Mouse (Mus musculus) midbrain, embryonic 15.5 days (tissue): Measurements from ENCODE around the gene 1700067K01Rik. TPM values are rescaled to one million over a fixed set of nuclear protein-coding genes. Genes with fewer than 3 reads are reported as not detected.

ENCODE experiments used
- ATAC-seq: fragments of 200-750 bp; cut with Nextera tagmentation; replicated peaks from 2 replicates; pipeline ENCODE4 v1.8.0; 2017; ENCODE audit warnings: moderate TSS enrichment
- H3K27ac ChIP-seq: fragments of 300-500 bp; sonication (generic); 2 replicates; pipeline ENCODE4 v1.5.1; 2015; ENCODE audit warnings: mild to moderate bottlenecking, inconsistent platforms
- H3K27me3 ChIP-seq: fragments of 300-500 bp; sonication (generic); replicated peaks from 2 replicates; pipeline ENCODE4 v1.6.1; 2015; ENCODE audit warnings: inconsistent platforms
- H3K36me3 ChIP-seq: fragments of 300-500 bp; sonication (generic); replicated peaks from 2 replicates; pipeline ENCODE4 v1.6.1; 2015; ENCODE audit warnings: inconsistent platforms
- H3K4me1 ChIP-seq: fragments of 300-500 bp; sonication (generic); 2 replicates; pipeline ENCODE4 v1.6.1; 2015; ENCODE audit warnings: inconsistent platforms
- H3K4me2 ChIP-seq: fragments of 300-500 bp; sonication (generic); 2 replicates; pipeline ENCODE4 v1.6.1; 2015; ENCODE audit warnings: inconsistent platforms, mild to moderate bottlenecking, moderate library complexity
- H3K4me3 ChIP-seq: fragments of 300-500 bp; sonication (generic); 2 replicates; pipeline ENCODE4 v1.5.1; 2015; ENCODE audit warnings: mild to moderate bottlenecking, inconsistent platforms
- H3K9ac ChIP-seq: fragments of 300-500 bp; sonication (generic); 2 replicates; pipeline ENCODE4 v1.6.1; 2015; ENCODE audit warnings: mild to moderate bottlenecking, inconsistent platforms
- H3K9me3 ChIP-seq: fragments of 300-500 bp; sonication (generic); 2 replicates; pipeline ENCODE4 v1.6.1; 2016; ENCODE audit warnings: inconsistent platforms
- WGBS: fragments of 180-500 bp; shearing (Covaris S2); methylation state at CpG from one replicate; pipeline ENCODE4 v1.1.7; 2015; ENCODE audit warnings: mixed read lengths; 5-methylcytosine and 5-hydroxymethylcytosine counted together
- polyA plus RNA-seq: library from polyadenylated mRNA; unstranded; fragments of >200 nt; fragmentation: Nextera tagmentation; extraction: Ambion mirVana; gene quantifications from 2 replicates; pipeline ENCODE4 v1.2.1, GENCODE M21; 2015

The 1700067K01Rik gene
- polyA plus RNA-seq, 1 experiment from 2014 or later, result 0.66 TPM

- peaks cover 59% of the 10 kb centered on the region for H3K36me3 ChIP-seq
- ATAC-seq, result no peak
- no peak overlapping the region for H3K27ac ChIP-seq
- no peaks in the 10 kb centered on the region for H3K9me3 ChIP-seq
- H3K27me3 ChIP-seq, result no peaks in the 10 kb centered on the region
- H3K9ac ChIP-seq, result no peak overlapping the region
- 92% methylated on average over 14 of the region's 14 CpGs for WGBS
- H3K4me2 ChIP-seq, result no peak overlapping the region
- no peaks in the 10 kb centered on the region for H3K4me1 ChIP-seq
- H3K4me3 ChIP-seq, result no peak overlapping the region
Observed at GRCm38 (mm10) chr8:83990170-83990569, 11.1 kb upstream of the 1700067K01Rik start.

DNA sequence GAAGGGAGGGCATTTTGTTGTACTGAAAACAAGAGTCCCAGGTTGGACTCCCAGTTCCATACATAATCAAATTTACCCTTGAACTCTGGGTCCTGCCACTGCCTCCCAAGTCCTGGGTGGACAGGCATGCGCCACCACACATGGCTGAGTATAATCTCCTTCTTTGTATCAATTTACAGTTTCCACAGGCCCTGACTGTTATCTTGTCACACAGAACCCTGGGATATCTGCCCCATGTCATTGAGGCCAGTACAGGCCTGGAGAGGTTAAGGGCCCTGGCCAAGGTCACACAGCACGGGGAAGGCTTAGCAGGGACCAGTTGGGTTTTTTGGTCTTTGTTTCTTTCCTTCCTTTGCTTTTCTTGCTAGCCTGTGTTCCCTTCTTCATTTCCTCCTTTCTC lies 8.8 kb upstream of the 1700067K01Rik start:
- Histone ChIP-seq H3K36me3 (peaks cover 40% of the 10 kb centered on the region), H3K9ac (no peak overlapping the region), H3K27me3 (no peaks in the 10 kb centered on the region), H3K4me3 (no peak overlapping the region), H3K27ac (no peak overlapping the region), H3K9me3 (no peaks in the 10 kb centered on the region), H3K4me1 (peaks cover 5% of the 10 kb centered on the region), H3K4me2 (no peak overlapping the region)
- ATAC-seq, result no peak
- WGBS, result 84% methylated on average over 2 of the region's 2 CpGs

- Histone ChIP-seq H3K27me3 (no peaks in the 10 kb centered on the region), H3K9me3 (no peaks in the 10 kb centered on the region), H3K9ac (no peak overlapping the region), H3K4me3 (no peak overlapping the region), H3K4me1 (peaks cover 12% of the 10 kb centered on the region), H3K27ac (no peak overlapping the region), H3K4me2 (no peak overlapping the region), H3K36me3 (peaks cover 31% of the 10 kb centered on the region)
- ATAC-seq, result no peak
- WGBS, result 83% methylated on average over 3 of the region's 3 CpGs
Observed at GRCm38 (mm10) chr8:83994030-83994429, 7.3 kb upstream of the 1700067K01Rik start.

GRCm38 (mm10) chr8:83995973-83996372 lies 5.3 kb upstream of the 1700067K01Rik start:
- no peak for ATAC-seq
- peaks cover 14% of the 10 kb centered on the region for H3K36me3 ChIP-seq
- H3K9me3 ChIP-seq, result no peaks in the 10 kb centered on the region
- 11% methylated on average over 12 of the region's 12 CpGs for WGBS
- H3K4me2 ChIP-seq, result peak overlapping the region; percentile 90
- peaks cover 22% of the 10 kb centered on the region for H3K4me1 ChIP-seq
- no peak overlapping the region for H3K9ac ChIP-seq
- no peak overlapping the region for H3K4me3 ChIP-seq
- no peak overlapping the region for H3K27ac ChIP-seq
- H3K27me3 ChIP-seq, result peaks cover 7% of the 10 kb centered on the region

GRCm38 (mm10) chr8:83996567-83997505 lies 4.5 kb upstream of the 1700067K01Rik start:
- Histone ChIP-seq H3K9me3 (no peaks in the 10 kb centered on the region), H3K27ac (peak overlapping the region; percentile 89), H3K9ac (peak overlapping the region; percentile 56), H3K4me3 (peak overlapping the region; percentile 59), H3K36me3 (peaks cover 6% of the 10 kb centered on the region; the same call in 1 of the 2 replicates), H3K4me2 (peak overlapping the region; percentile 90), H3K4me1 (peaks cover 29% of the 10 kb centered on the region), H3K27me3 (peaks cover 13% of the 10 kb centered on the region)
- peak; percentile 63 for ATAC-seq
- WGBS, result under 1% methylated on average over 48 of the region's 103 CpGs

- Histone ChIP-seq H3K9ac (peak within 1 kb of the TSS; percentile 56), H3K4me3 (peak within 1 kb of the TSS; percentile 80), H3K36me3 (peaks cover 6% of the 10 kb centered on the region; the same call in 1 of the 2 replicates), H3K4me2 (peak within 1 kb of the TSS; percentile 90), H3K4me1 (peaks cover 29% of the 10 kb centered on the region), H3K27me3 (peaks cover 13% of the 10 kb centered on the region), H3K27ac (peak within 1 kb of the TSS; percentile 89), H3K9me3 (no peaks in the 10 kb centered on the region)
- peak; percentile 21; the same call in 1 of the 2 replicates for ATAC-seq
- under 1% methylated on average over 57 of the region's 112 CpGs for WGBS
Observed at GRCm38 (mm10) chr8:83997511-83998141, 3.7 kb upstream of the 1700067K01Rik start, which contains the start of gene Samd1. Samd1 (plus strand) TSS chr8:83997672.

GRCm38 (mm10) chr8:83998231-83999056 lies 2.9 kb upstream of the 1700067K01Rik start:
- H3K27ac ChIP-seq, result peak overlapping the region; percentile 84
- H3K4me3 ChIP-seq, result peak overlapping the region; percentile 80
- peaks cover 35% of the 10 kb centered on the region for H3K4me1 ChIP-seq
- no peaks in the 10 kb centered on the region for H3K9me3 ChIP-seq
- WGBS, result under 1% methylated on average over 83 of the region's 92 CpGs
- peak overlapping the region; percentile 72 for H3K4me2 ChIP-seq
- peaks cover 6% of the 10 kb centered on the region; the same call in 1 of the 2 replicates for H3K36me3 ChIP-seq
- H3K27me3 ChIP-seq, result peaks cover 18% of the 10 kb centered on the region
- 0 out of 2 replicates have a peak, but pooled peaks have one; percentile 12 for ATAC-seq
- peak overlapping the region; percentile 48 for H3K9ac ChIP-seq

DNA sequence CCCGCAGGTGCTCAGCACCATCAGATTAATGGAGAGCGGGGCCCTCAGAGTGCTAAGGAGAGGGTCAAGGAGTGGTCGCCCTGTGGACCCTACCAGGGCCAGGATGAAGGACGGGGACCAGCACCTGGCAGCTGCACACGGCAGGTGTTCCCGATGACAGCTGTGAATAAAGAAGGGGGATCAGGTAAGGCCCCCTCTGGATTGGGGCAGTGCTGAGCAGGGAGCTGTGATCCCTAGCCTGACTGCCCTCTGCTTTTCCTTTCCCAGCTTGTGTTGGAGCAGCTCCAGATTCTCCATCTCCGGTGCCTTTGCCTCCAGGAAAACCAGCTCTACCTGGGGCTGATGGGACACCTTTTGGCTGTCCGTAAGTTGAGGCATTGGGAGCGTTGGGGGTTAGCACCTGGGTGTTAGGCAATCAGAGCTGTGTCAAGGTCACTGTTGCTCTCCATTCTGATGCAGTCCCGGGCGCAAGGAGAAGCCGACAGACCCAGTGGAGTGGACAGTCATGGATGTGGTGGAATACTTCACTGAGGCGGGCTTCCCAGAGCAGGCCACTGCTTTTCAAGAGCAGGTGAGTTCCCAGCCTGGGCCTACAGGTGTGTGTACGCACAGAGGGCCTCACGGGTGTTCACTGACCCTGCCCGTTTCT lies 2.1 kb upstream of the 1700067K01Rik start:
- H3K9me3 ChIP-seq, result no peaks in the 10 kb centered on the region
- peaks cover 18% of the 10 kb centered on the region for H3K27me3 ChIP-seq
- H3K9ac ChIP-seq, result no peak overlapping the region
- peaks cover 6% of the 10 kb centered on the region; the same call in 1 of the 2 replicates for H3K36me3 ChIP-seq
- 74% methylated on average over 16 of the region's 16 CpGs for WGBS
- H3K4me3 ChIP-seq, result peak overlapping the region; percentile 80
- H3K27ac ChIP-seq, result no peak overlapping the region
- H3K4me2 ChIP-seq, result peak overlapping the region; percentile 72
- peaks cover 40% of the 10 kb centered on the region for H3K4me1 ChIP-seq
- no peak for ATAC-seq

DNA sequence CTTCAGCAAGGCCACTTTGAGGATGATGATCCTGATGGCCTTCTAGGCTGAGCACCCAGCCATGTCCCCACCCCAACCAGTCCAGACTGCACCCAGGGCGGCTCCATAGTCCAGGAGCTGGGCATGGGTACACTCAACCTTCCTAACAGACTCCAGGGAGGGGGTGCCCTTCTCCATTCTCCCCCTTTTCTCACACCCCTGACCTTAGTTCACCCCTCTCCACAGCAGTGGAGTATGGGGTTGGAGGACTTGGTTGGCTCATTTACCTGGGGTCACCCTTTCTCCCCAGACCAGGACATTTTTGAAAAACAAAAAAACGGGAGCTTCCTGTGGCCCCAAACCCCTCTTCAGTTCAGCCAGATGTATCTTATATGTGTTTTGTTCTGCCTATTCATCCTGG lies 1.5 kb upstream of the 1700067K01Rik start:
- Histone ChIP-seq H3K27ac (no peak overlapping the region), H3K4me2 (no peak overlapping the region), H3K4me3 (no peak overlapping the region), H3K4me1 (peaks cover 42% of the 10 kb centered on the region), H3K9me3 (no peaks in the 10 kb centered on the region), H3K27me3 (peaks cover 18% of the 10 kb centered on the region), H3K36me3 (peaks cover 4% of the 10 kb centered on the region; the same call in 1 of the 2 replicates), H3K9ac (no peak overlapping the region)
- ATAC-seq, result no peak
- 89% methylated on average over 2 of the region's 2 CpGs for WGBS

DNA sequence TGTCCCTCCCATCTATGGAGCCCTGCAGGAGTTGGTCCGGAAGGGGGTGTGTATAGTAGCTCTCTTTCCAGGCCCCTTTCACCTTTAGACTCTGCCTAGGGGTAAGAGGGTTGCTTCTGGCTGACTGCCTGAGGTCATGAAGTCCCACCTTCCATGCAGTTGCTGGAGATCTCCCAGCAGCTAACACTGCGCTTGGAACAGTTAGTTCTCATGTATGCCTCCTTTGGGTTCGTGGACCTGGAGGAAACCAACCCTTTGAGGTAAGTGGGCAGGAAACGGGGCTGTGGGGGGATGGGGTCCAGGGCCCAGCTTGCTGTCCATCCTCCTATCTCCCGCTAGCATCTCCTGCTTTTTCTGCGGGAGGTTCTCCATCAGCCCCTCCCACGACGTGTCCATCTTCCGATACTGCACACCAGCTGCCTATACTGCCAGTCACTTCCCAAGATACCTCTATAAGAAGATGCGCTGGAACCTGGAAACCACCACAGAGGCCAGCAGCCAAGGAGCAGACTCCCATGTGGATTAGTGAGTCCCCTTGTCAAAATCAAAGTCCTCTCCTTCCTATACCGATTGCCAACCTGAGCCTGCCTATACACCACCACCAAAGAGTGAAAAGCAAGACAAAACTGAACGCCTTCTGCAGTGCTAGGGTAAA lies 1.8 kb downstream of the 1700067K01Rik start:
- 54% methylated on average over 12 of the region's 12 CpGs for WGBS
- no peak for ATAC-seq

More for the DNA sequence above, 1.8 kb downstream of the 1700067K01Rik start:
- Histone ChIP-seq H3K36me3 (no peaks in the 10 kb centered on the region), H3K27ac (no peak overlapping the region), H3K4me2 (no peak overlapping the region), H3K27me3 (peaks cover 18% of the 10 kb centered on the region), H3K9ac (no peak overlapping the region), H3K4me3 (no peak overlapping the region), H3K4me1 (peaks cover 40% of the 10 kb centered on the region), H3K9me3 (no peaks in the 10 kb centered on the region)
